Mouse (Mus musculus): Measurements from ENCODE around the gene Pdcd1lg2. TPM values are rescaled to one million over a fixed set of nuclear protein-coding genes. Genes with fewer than 3 reads are reported as not detected.

The Pdcd1lg2 gene
- total RNA-seq (2022) = not detected

- DNase-seq = no peak
Observed at GRCm38 (mm10) chr19:29410619-29411018, at the start of gene Pdcd1lg2. Pdcd1lg2 (plus strand) TSS chr19:29410919.

- peak; percentile 92 for DNase-seq
Observed at GRCm38 (mm10) chr19:29361468-29362130, 49.1 kb upstream of the Pdcd1lg2 start.

GRCm38 (mm10) chr19:29362173-29362930 is 48.4 kb upstream of the Pdcd1lg2 start:
- DNase-seq = no peak

GRCm38 (mm10) chr19:29363557-29363956 is 47.2 kb upstream of the Pdcd1lg2 start:
- DNase-seq = no peak

GRCm38 (mm10) chr19:29364076-29364475 is 46.6 kb upstream of the Pdcd1lg2 start:
- DNase-seq = no peak

GRCm38 (mm10) chr19:29365105-29365504 is 45.6 kb upstream of the Pdcd1lg2 start:
- no peak for DNase-seq

GRCm38 (mm10) chr19:29366226-29366968 is 44.3 kb upstream of the Pdcd1lg2 start:
- DNase-seq = no peak

GRCm38 (mm10) chr19:29366969-29367622 is 43.6 kb upstream of the Pdcd1lg2 start, which contains the start of the genes Plgrkt and Cd274:
Plgrkt (minus strand) TSS chr19:29367390.
Cd274 (plus strand) TSS chr19:29367455.
- peak; percentile 82 for DNase-seq

GRCm38 (mm10) chr19:29368041-29368440 is 42.7 kb upstream of the Pdcd1lg2 start:
- no peak for DNase-seq

GRCm38 (mm10) chr19:29368671-29369309 is 41.9 kb upstream of the Pdcd1lg2 start:
- peak; percentile 59 for DNase-seq

- no peak for DNase-seq
Observed at GRCm38 (mm10) chr19:29370112-29370511, 40.6 kb upstream of the Pdcd1lg2 start.

- no peak for DNase-seq
Observed at GRCm38 (mm10) chr19:29370545-29371283, 40.0 kb upstream of the Pdcd1lg2 start.

- DNase-seq = no peak
Observed at GRCm38 (mm10) chr19:29371284-29372081, 39.2 kb upstream of the Pdcd1lg2 start.

GRCm38 (mm10) chr19:29372138-29372537 is 38.6 kb upstream of the Pdcd1lg2 start:
- DNase-seq = no peak

- DNase-seq = no peak
Observed at GRCm38 (mm10) chr19:29372621-29373020, 38.1 kb upstream of the Pdcd1lg2 start.

GRCm38 (mm10) chr19:29373438-29373837 is 37.3 kb upstream of the Pdcd1lg2 start:
- no peak for DNase-seq

GRCm38 (mm10) chr19:29374947-29375346 is 35.8 kb upstream of the Pdcd1lg2 start:
- no peak for DNase-seq

- DNase-seq = no peak
Observed at GRCm38 (mm10) chr19:29376382-29376781, 34.3 kb upstream of the Pdcd1lg2 start.

GRCm38 (mm10) chr19:29379839-29380603 is 30.7 kb upstream of the Pdcd1lg2 start:
- no peak for DNase-seq

- DNase-seq = no peak
Observed at GRCm38 (mm10) chr19:29383368-29383767, 27.4 kb upstream of the Pdcd1lg2 start.
